Mouse (Mus musculus): ENCODE results near the gene Ctnnd1. TPM values are rescaled to one million over a fixed set of nuclear protein-coding genes. Genes with fewer than 3 reads are reported as not detected.

Ctnnd1 gene
- 30.7 and 34.8 TPM in 2 replicates for polyA plus RNA-seq (2014; fragmentation: Nextera tagmentation; extraction: Ambion mirVana)

GRCm38 (mm10) chr2:84650464-84651195, at the start of gene Ctnnd1:
Gene Ctnnd1, minus strand, starts transcription at chr2:84650765.
- H3K4me3 ChIP-seq (replicated peaks; ENCODE audit: low read length) = peak within 1 kb of the TSS; percentile 70
- peak within 1 kb of the TSS; percentile 94 for H3K27ac ChIP-seq
- under 1% methylated on average over 15 of the region's 15 CpGs for WGBS
- H3K4me1 ChIP-seq (replicated peaks; ENCODE audit: control insufficient read depth, insufficient read depth, low read length) = peaks cover 30% of the 10 kb centered on the region
- H3K9ac ChIP-seq = peak within 1 kb of the TSS; percentile 91
- peak; percentile 98 for ATAC-seq (ENCODE audit: low FRiP score)
- no peaks in the 10 kb centered on the region for H3K9me3 ChIP-seq (ENCODE audit: control insufficient read depth, low read length)
- H3K36me3 ChIP-seq (replicated peaks; ENCODE audit: control insufficient read depth, insufficient read depth) = no peaks in the 10 kb centered on the region
- H3K27me3 ChIP-seq (ENCODE audit: control insufficient read depth, insufficient read depth, low read length) = no peaks in the 10 kb centered on the region
- DNase-seq (ENCODE audit: low spot score) = peak; percentile 90
- peak within 1 kb of the TSS; percentile 82 for H3K4me2 ChIP-seq (replicated peaks)

GRCm38 (mm10) chr2:84695007-84695695, 44.6 kb upstream of the Ctnnd1 start:
- H3K4me3 ChIP-seq (replicated peaks; ENCODE audit: low read length) = no peak overlapping the region
- H3K9ac ChIP-seq = no peak overlapping the region
- no peaks in the 10 kb centered on the region for H3K27me3 ChIP-seq (ENCODE audit: control insufficient read depth, insufficient read depth, low read length)
- ATAC-seq (ENCODE audit: low FRiP score) (no peak), DNase-seq (ENCODE audit: low spot score) (no peak)
- H3K4me2 ChIP-seq (replicated peaks) = no peak overlapping the region
- 92% methylated on average over 5 of the region's 5 CpGs for WGBS
- peaks cover 79% of the 10 kb centered on the region for H3K36me3 ChIP-seq (replicated peaks; ENCODE audit: control insufficient read depth, insufficient read depth)
- no peak overlapping the region for H3K27ac ChIP-seq
- no peaks in the 10 kb centered on the region for H3K4me1 ChIP-seq (replicated peaks; ENCODE audit: control insufficient read depth, insufficient read depth, low read length)
- no peaks in the 10 kb centered on the region for H3K9me3 ChIP-seq (ENCODE audit: control insufficient read depth, low read length)

- H3K4me1 ChIP-seq (replicated peaks; ENCODE audit: control insufficient read depth, insufficient read depth, low read length) = no peaks in the 10 kb centered on the region
- H3K36me3 ChIP-seq (replicated peaks; ENCODE audit: control insufficient read depth, insufficient read depth) = peaks cover 95% of the 10 kb centered on the region
- no peak overlapping the region for H3K4me3 ChIP-seq (replicated peaks; ENCODE audit: low read length)
- no peak for DNase-seq (ENCODE audit: low spot score)
- H3K27ac ChIP-seq = no peak overlapping the region
- H3K27me3 ChIP-seq (ENCODE audit: control insufficient read depth, insufficient read depth, low read length) = no peaks in the 10 kb centered on the region
- H3K9me3 ChIP-seq (ENCODE audit: control insufficient read depth, low read length) = no peaks in the 10 kb centered on the region
- 92% methylated on average over 12 of the region's 12 CpGs for WGBS
- no peak overlapping the region for H3K9ac ChIP-seq
- ATAC-seq (ENCODE audit: low FRiP score) = no peak
- H3K4me2 ChIP-seq (replicated peaks) = no peak overlapping the region
These were observed 39.5 kb upstream of the Ctnnd1 start for GRCm38 (mm10) chr2:84690050-84690449.

DNA sequence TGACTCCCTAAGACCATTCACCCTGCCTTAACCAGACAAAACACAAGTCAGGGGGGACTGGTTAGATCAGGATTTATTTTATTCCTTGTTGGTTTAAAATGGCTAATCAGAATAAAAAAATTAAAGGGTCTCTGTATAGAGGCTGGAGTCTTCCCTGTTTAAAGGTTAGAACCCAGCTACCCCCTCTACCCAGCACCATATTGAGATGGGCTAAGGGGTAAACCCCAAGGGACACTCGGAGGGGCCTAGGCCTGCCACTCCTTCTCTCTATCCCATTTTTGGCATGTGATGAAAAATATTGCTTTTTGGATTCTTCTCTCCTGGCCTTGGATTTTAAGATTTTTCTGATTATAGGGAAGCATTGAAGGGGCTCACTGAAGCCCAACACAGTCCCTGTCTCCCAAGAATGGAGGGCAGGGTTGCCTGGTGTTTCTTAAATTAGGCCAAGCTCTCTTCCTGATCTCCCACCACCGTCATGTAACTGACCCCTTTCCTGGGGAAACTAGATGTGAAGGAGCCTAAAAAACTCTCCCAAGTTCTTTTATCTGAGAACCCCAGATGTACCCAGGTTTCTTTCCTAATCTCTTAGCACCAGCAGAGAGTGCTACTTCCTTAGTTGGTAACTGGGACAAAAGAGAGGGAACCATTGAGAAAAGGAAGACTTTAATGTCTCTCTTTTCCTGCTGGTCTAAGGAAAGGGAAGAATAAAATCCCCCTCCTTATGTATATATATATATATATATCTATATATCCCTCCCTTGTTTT, 37.7 kb upstream of the Ctnnd1 start:
- Histone ChIP-seq H3K4me2 (replicated peaks) (no peak overlapping the region), H3K4me1 (replicated peaks; ENCODE audit: control insufficient read depth, insufficient read depth, low read length) (no peaks in the 10 kb centered on the region), H3K27me3 (ENCODE audit: control insufficient read depth, insufficient read depth, low read length) (no peaks in the 10 kb centered on the region), H3K36me3 (replicated peaks; ENCODE audit: control insufficient read depth, insufficient read depth) (peaks cover 84% of the 10 kb centered on the region), H3K27ac (no peak overlapping the region), H3K9me3 (ENCODE audit: control insufficient read depth, low read length) (no peaks in the 10 kb centered on the region), H3K4me3 (replicated peaks; ENCODE audit: low read length) (no peak overlapping the region), H3K9ac (no peak overlapping the region)
- ATAC-seq (ENCODE audit: low FRiP score) = no peak
- DNase-seq (ENCODE audit: low spot score) = no peak
- WGBS = 88% methylated on average over 2 of the region's 2 CpGs

DNA sequence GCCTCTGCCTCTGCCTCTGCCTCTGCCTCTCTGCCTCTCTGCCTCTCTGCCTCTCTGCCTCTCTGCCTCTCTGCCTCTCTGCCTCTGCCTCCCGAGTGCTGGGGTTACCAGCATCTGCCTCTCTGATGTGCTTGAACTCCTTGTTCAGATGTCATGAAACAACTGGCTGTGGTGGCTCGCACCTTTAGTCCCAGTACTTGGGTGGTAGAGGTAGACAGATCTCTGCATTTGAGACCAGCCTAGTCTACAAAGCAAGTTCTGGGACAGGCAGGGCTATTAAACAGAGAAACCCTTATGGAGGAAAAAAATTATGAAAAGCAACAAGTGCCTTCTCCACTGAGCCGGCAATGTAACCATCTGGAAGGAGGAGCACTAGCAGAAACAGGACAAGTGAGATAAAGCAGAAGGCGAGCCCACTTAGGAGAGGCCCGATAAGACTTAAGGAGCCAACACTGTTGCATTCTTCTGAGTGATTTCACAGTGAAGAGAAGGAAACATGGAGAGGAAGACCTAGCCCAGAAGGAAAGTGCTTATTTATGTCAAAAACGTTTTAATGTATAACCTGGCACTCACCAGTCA, 32.1 kb upstream of the Ctnnd1 start:
- WGBS = 87% methylated on average over 6 of the region's 6 CpGs
- H3K36me3 ChIP-seq (replicated peaks; ENCODE audit: control insufficient read depth, insufficient read depth) = peaks cover 30% of the 10 kb centered on the region
- no peak overlapping the region for H3K4me2 ChIP-seq (replicated peaks)
- no peak overlapping the region for H3K27ac ChIP-seq
- H3K27me3 ChIP-seq (ENCODE audit: control insufficient read depth, insufficient read depth, low read length) = no peaks in the 10 kb centered on the region
- H3K4me3 ChIP-seq (replicated peaks; ENCODE audit: low read length) = no peak overlapping the region
- ATAC-seq (ENCODE audit: low FRiP score) = no peak
- DNase-seq (ENCODE audit: low spot score) = no peak
- no peak overlapping the region for H3K9ac ChIP-seq
- H3K4me1 ChIP-seq (replicated peaks; ENCODE audit: control insufficient read depth, insufficient read depth, low read length) = peaks cover 7% of the 10 kb centered on the region
- H3K9me3 ChIP-seq (ENCODE audit: control insufficient read depth, low read length) = no peaks in the 10 kb centered on the region

GRCm38 (mm10) chr2:84679016-84679415, 28.5 kb upstream of the Ctnnd1 start, which contains the start of gene Tmx2:
Gene Tmx2, minus strand, starts transcription at chr2:84679140.
- Histone ChIP-seq H3K9ac (peak within 1 kb of the TSS; percentile 82), H3K9me3 (ENCODE audit: control insufficient read depth, low read length) (no peaks in the 10 kb centered on the region), H3K4me2 (replicated peaks) (peak within 1 kb of the TSS; percentile 79), H3K4me1 (replicated peaks; ENCODE audit: control insufficient read depth, insufficient read depth, low read length) (peaks cover 22% of the 10 kb centered on the region), H3K27me3 (ENCODE audit: control insufficient read depth, insufficient read depth, low read length) (no peaks in the 10 kb centered on the region), H3K36me3 (replicated peaks; ENCODE audit: control insufficient read depth, insufficient read depth) (peaks cover 23% of the 10 kb centered on the region), H3K4me3 (replicated peaks; ENCODE audit: low read length) (peak within 1 kb of the TSS; percentile 94), H3K27ac (peak within 1 kb of the TSS; percentile 27; the same call in 1 of the 2 replicates)
- no peak for DNase-seq (ENCODE audit: low spot score)
- no peak for ATAC-seq (ENCODE audit: low FRiP score)
- WGBS = 23% methylated on average over 8 of the region's 8 CpGs

GRCm38 (mm10) chr2:84677968-84678880, 27.7 kb upstream of the Ctnnd1 start, which contains the start of the genes Gm28635 and Med19:
Gene Gm28635, minus strand, starts transcription at chr2:84678041.
Gene Med19, plus strand, starts transcription at chr2:84678402.
- H3K4me3 ChIP-seq (replicated peaks; ENCODE audit: low read length) = peak within 1 kb of the TSS; percentile 94
- H3K27me3 ChIP-seq (ENCODE audit: control insufficient read depth, insufficient read depth, low read length) = no peaks in the 10 kb centered on the region
- H3K27ac ChIP-seq = peak within 1 kb of the TSS; percentile 84
- H3K9ac ChIP-seq = peak within 1 kb of the TSS; percentile 82
- no peaks in the 10 kb centered on the region for H3K9me3 ChIP-seq (ENCODE audit: control insufficient read depth, low read length)
- peaks cover 22% of the 10 kb centered on the region for H3K4me1 ChIP-seq (replicated peaks; ENCODE audit: control insufficient read depth, insufficient read depth, low read length)
- peak within 1 kb of the TSS; percentile 82 for H3K4me2 ChIP-seq (replicated peaks)
- WGBS = under 1% methylated on average over 44 of the region's 44 CpGs
- DNase-seq (ENCODE audit: low spot score) = peak; percentile 99
- H3K36me3 ChIP-seq (replicated peaks; ENCODE audit: control insufficient read depth, insufficient read depth) = peaks cover 30% of the 10 kb centered on the region
- ATAC-seq (ENCODE audit: low FRiP score) = peak; percentile 100

DNA sequence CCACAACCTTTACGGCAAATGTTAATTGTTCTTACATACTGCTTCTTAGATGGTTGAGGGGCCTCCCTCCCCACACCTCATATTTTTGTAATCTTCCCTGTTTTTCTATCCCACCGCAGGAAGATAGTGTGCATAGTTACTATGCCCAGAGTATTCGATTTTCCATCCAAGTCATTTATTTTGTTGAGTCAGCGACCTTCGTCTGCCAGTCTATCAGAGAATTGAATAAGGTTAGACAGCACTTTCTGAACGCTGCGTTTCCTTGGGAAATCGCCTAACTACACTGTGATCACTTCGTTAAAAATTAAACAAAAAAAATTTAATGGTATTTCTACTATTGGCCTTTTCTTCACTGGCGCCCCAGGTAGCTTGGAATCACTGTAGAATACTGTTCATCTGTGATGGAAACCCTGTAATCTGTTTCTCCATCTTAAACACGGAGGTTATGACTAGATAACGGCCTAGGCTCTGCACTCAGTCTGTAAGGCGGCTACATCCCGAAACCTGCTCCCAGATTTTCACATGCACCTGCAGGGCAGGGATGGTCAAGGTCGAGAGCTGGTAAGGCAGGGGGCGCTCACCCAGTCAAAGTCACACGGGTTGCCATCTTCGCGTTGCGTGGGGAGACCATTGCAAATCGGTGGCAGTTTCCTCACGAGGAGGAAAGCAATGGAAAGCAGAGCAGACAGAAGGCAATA, 26.9 kb upstream of the Ctnnd1 start:
- peak; percentile 36 for DNase-seq (ENCODE audit: low spot score)
- WGBS = 9% methylated on average over 22 of the region's 22 CpGs
- Histone ChIP-seq H3K4me2 (replicated peaks) (peak overlapping the region; percentile 82), H3K4me1 (replicated peaks; ENCODE audit: control insufficient read depth, insufficient read depth, low read length) (peaks cover 22% of the 10 kb centered on the region), H3K9ac (peak overlapping the region; percentile 77), H3K9me3 (ENCODE audit: control insufficient read depth, low read length) (no peaks in the 10 kb centered on the region), H3K4me3 (replicated peaks; ENCODE audit: low read length) (peak overlapping the region; percentile 94), H3K36me3 (replicated peaks; ENCODE audit: control insufficient read depth, insufficient read depth) (peaks cover 38% of the 10 kb centered on the region), H3K27ac (peak overlapping the region; percentile 84), H3K27me3 (ENCODE audit: control insufficient read depth, insufficient read depth, low read length) (no peaks in the 10 kb centered on the region)
- ATAC-seq (ENCODE audit: low FRiP score) = peak; percentile 57
